In genomic region chr9:32146257-32146996, GRCm38 (mm10) we compare ENCODE assay signal across 12 mouse cellular contexts. TPM values are rescaled to one million over a fixed set of nuclear protein-coding genes. Genes with fewer than 3 reads are reported as not detected.
A peak's percentile ranks its signal among the peaks of the same experiment; 100 is the strongest.
DNase-seq lines count a peak whose midpoint lies in the region; ATAC-seq and TF ChIP-seq lines count a peak whose summit lies in the region.
"Had no signal": no experiment of that assay in that cellular context is flagged by ENCODE, and none has a peak within 500 bp of the region (broad histone marks: within the 10 kb centered on the region; RNA-seq: fewer than 3 reads in every experiment).

No protein-coding gene starts in this region.

- no peak overlapping the region for H3K4me2 ChIP-seq in midbrain, postnatal 0 days (ENCODE audit: low read depth, low read length, poor library complexity, severe bottlenecking)
- H3K4me2 ChIP-seq in midbrain, embryonic 13.5 days (replicated peaks), result no peak overlapping the region
- no peak overlapping the region for H3K4me2 ChIP-seq in hindbrain, embryonic 13.5 days
- H3K4me2 ChIP-seq: embryonic facial prominence, embryonic 15.5 days had no signal

- DNase-seq in gastrocnemius, adult 2 months, result no peak
- DNase-seq in gastrocnemius, postnatal 4 days (ENCODE audit: low spot score in 2 of 2), result no peak
- no peak for DNase-seq in midbrain, postnatal 0 days (ENCODE audit: low spot score)
- DNase-seq in heart, postnatal 4 days, result peak; percentile 17
- peak; percentile 29 to 37 for DNase-seq in thymus, postnatal 36 days
- DNase-seq: adrenal gland, adult 8-10 months had no signal

- H3K4me3 ChIP-seq in gastrocnemius, adult 2 months, result peak overlapping the region; percentile 25; the same call in 1 of the 2 replicates
- H3K4me3 ChIP-seq in midbrain, postnatal 0 days (ENCODE audit: low read depth, low read length), result no peak overlapping the region
- H3K4me3 ChIP-seq in midbrain, embryonic 13.5 days (replicated peaks), result no peak overlapping the region
- H3K4me3 ChIP-seq in hindbrain, embryonic 13.5 days, result no peak overlapping the region
- H3K4me3 ChIP-seq: embryonic facial prominence, embryonic 15.5 days; myocyte had no signal

- H3K9me3 ChIP-seq in midbrain, postnatal 0 days (ENCODE audit: low read length), result no peaks in the 10 kb centered on the region
- no peaks in the 10 kb centered on the region for H3K9me3 ChIP-seq in midbrain, embryonic 13.5 days
- H3K9me3 ChIP-seq in hindbrain, embryonic 13.5 days, result no peaks in the 10 kb centered on the region
- H3K9me3 ChIP-seq: embryonic facial prominence, embryonic 15.5 days had no signal

- 77% methylated on average over 12 of the region's 12 CpGs for WGBS in midbrain, postnatal 0 days
- 78% methylated on average over 12 of the region's 12 CpGs for WGBS in midbrain, embryonic 13.5 days
- 73% methylated on average over 12 of the region's 12 CpGs for WGBS in hindbrain, embryonic 13.5 days

- no peaks in the 10 kb centered on the region for H3K4me1 ChIP-seq in midbrain, postnatal 0 days (ENCODE audit: insufficient read depth, low read length)
- peaks cover 10% of the 10 kb centered on the region; the same call in 1 of the 2 replicates for H3K4me1 ChIP-seq in midbrain, embryonic 13.5 days (replicated peaks)
- H3K4me1 ChIP-seq in hindbrain, embryonic 13.5 days (replicated peaks), result peaks cover 9% of the 10 kb centered on the region

- TF ChIP-seq CTCF in gastrocnemius, adult 2 months (IDR thresholded peaks at IDR 0.05), result no peak
- TF ChIP-seq CTCF in midbrain, postnatal 0 days (IDR thresholded peaks at IDR 0.05), result no peak

- no peak for ATAC-seq in midbrain, postnatal 0 days (ENCODE audit: low FRiP score)
- no peak for ATAC-seq in midbrain, embryonic 13.5 days
- ATAC-seq in hindbrain, embryonic 13.5 days (ENCODE audit: low FRiP score), result no peak
- no peak for ATAC-seq in erythroid progenitor cell, adult 5-6 weeks (replicated peaks; ENCODE audit: low FRiP score, poor library complexity, severe bottlenecking)
- ATAC-seq: inflammation-experienced regulatory T-cells, adult 6 months had no signal

- peak overlapping the region; percentile 13; the same call in 1 of the 2 replicates for H3K27ac ChIP-seq in gastrocnemius, adult 2 months
- peak overlapping the region; percentile 32; the same call in 1 of the 2 replicates for H3K27ac ChIP-seq in midbrain, postnatal 0 days (ENCODE audit: low read depth, low read length)
- H3K27ac ChIP-seq in midbrain, embryonic 13.5 days, result no peak overlapping the region
- H3K27ac ChIP-seq in hindbrain, embryonic 13.5 days, result no peak overlapping the region
- H3K27ac ChIP-seq: embryonic facial prominence, embryonic 15.5 days had no signal

- no peak overlapping the region for H3K9ac ChIP-seq in midbrain, postnatal 0 days (replicated peaks; ENCODE audit: low read length, poor library complexity, severe bottlenecking)
- H3K9ac ChIP-seq in midbrain, embryonic 13.5 days (replicated peaks), result no peak overlapping the region
- no peak overlapping the region for H3K9ac ChIP-seq in hindbrain, embryonic 13.5 days
- H3K9ac ChIP-seq: embryonic facial prominence, embryonic 15.5 days had no signal

- intact Hi-C loops in gastrocnemius, adult 2 months (cut with DNase I), result no loop called here

- no peaks in the 10 kb centered on the region for H3K27me3 ChIP-seq in midbrain, postnatal 0 days (ENCODE audit: insufficient read depth, low read length)
- H3K27me3 ChIP-seq in midbrain, embryonic 13.5 days, result no peaks in the 10 kb centered on the region
- H3K27me3 ChIP-seq in hindbrain, embryonic 13.5 days, result no peaks in the 10 kb centered on the region
- H3K27me3 ChIP-seq: embryonic facial prominence, embryonic 15.5 days had no signal

- no peaks in the 10 kb centered on the region for H3K36me3 ChIP-seq in midbrain, postnatal 0 days (ENCODE audit: insufficient read depth, low read length)
- H3K36me3 ChIP-seq in midbrain, embryonic 13.5 days, result no peaks in the 10 kb centered on the region
- no peaks in the 10 kb centered on the region for H3K36me3 ChIP-seq in hindbrain, embryonic 13.5 days
- H3K36me3 ChIP-seq: embryonic facial prominence, embryonic 15.5 days had no signal

RNA-seq across cellular contexts. Expression of gene Arhgap32, which starts 30.5 kb away (rescaled TPM):
- 1 to 10 TPM; 6.6 to 7.6 TPM for total RNA-seq in gastrocnemius, adult 2 months (2021)
- 10 to 100 TPM; 41.7 to 45.6 TPM for total RNA-seq in gastrocnemius, postnatal 4 days (2021)
- 48.3 and 54.4 TPM in 2 replicates for total RNA-seq in midbrain, postnatal 0 days (2014; rRNA removed)
- polyA plus RNA-seq in midbrain, postnatal 0 days (2015; fragmentation: Nextera tagmentation; extraction: Ambion mirVana), result 6.1 and 8.3 TPM in 2 replicates
- polyA plus RNA-seq in midbrain, embryonic 13.5 days (2015; fragmentation: Nextera tagmentation; extraction: Ambion mirVana), result 8.7 and 10.8 TPM in 2 replicates
- total RNA-seq in heart, postnatal 4 days (2021), result 10 to 100 TPM; 41.0 to 43.9 TPM
- polyA plus RNA-seq in hindbrain, embryonic 13.5 days (2015; fragmentation: Nextera tagmentation; extraction: Ambion mirVana), result 10.7 and 11.7 TPM in 2 replicates
- total RNA-seq in erythroid progenitor cell, adult 5-6 weeks (2015; ENCODE audit: low replicate concordance), result under 0.01 TPM in 2 replicates
- 0.53 and 1.4 TPM in 2 replicates for total RNA-seq in erythroid progenitor cell, adult 5-6 weeks (2017; ENCODE audit: low replicate concordance)

Comparison
In these comparisons a context has a peak if more than half of its experiments do, and no peak if none do; other contexts are left out.
1. H3K27ac ChIP-seq: peak in gastrocnemius, adult 2 months (single experiment) and midbrain, postnatal 0 days (single experiment); none in midbrain, embryonic 13.5 days (single experiment) and hindbrain, embryonic 13.5 days (single experiment).
2. DNase-seq: peak in heart, postnatal 4 days (single experiment) and thymus, postnatal 36 days (2 of 2); none in gastrocnemius, adult 2 months (single experiment), gastrocnemius, postnatal 4 days (0 of 2) and midbrain, postnatal 0 days (single experiment).